Mouse (Mus musculus) kidney, adult 2 months (tissue): Measurements from ENCODE around the gene Ndufb2. TPM values are rescaled to one million over a fixed set of nuclear protein-coding genes. Genes with fewer than 3 reads are reported as not detected.

Experiments used
- DNase-seq: peaks from one replicate; pipeline ENCODE4 v3.0.0; 2021
- H3K27ac ChIP-seq: fragments of 200-500 bp; 2 replicates; pipeline ENCODE4 v1.5.1; 2012; ENCODE audit warnings: low read depth, low read length, control low read depth, inconsistent platforms; ENCODE audit not compliant: insufficient read depth
- H3K27me3 ChIP-seq: fragments of 200-500 bp; replicated peaks from 2 replicates; pipeline ENCODE4 v1.6.1; 2012; ENCODE audit warnings: mild to moderate bottlenecking, moderate library complexity, low read length, inconsistent platforms; ENCODE audit not compliant: control insufficient read depth, insufficient read depth
- H3K36me3 ChIP-seq: fragments of 200-500 bp; 2 replicates; pipeline ENCODE4 v1.6.1; 2012; ENCODE audit warnings: mild to moderate bottlenecking, moderate library complexity, low read length, inconsistent platforms; ENCODE audit not compliant: control insufficient read depth, insufficient read depth
- H3K4me1 ChIP-seq: fragments of 200-500 bp; 2 replicates; pipeline ENCODE4 v1.6.1; 2011; ENCODE audit warnings: low read length; ENCODE audit not compliant: control insufficient read depth, insufficient read depth
- H3K4me3 ChIP-seq: fragments of 200-500 bp; 2 replicates; pipeline ENCODE4 v1.5.1; 2011; ENCODE audit warnings: mild to moderate bottlenecking, low read depth, low read length, control low read depth; ENCODE audit not compliant: insufficient read depth
- CTCF ChIP-seq: fragments of 200-500 bp; conservative IDR thresholded peaks from 2 replicates; pipeline ENCODE4 v1.5.1; 2011; ENCODE audit warnings: low read depth, mild to moderate bottlenecking, control low read depth, low read length, moderate library complexity, mixed read lengths; ENCODE audit not compliant: insufficient read depth, insufficient read length
- POLR2A ChIP-seq: fragments of 200-500 bp; IDR thresholded peaks from one replicate; pipeline ENCODE4 v1.6.1; 2011; ENCODE audit warnings: low read depth, low read length, control low read depth
- WGBS: fragments of 180-500 bp; shearing (Covaris S2); methylation state at CpG from one replicate; pipeline ENCODE4 v1.1.7; 2018; 5-methylcytosine and 5-hydroxymethylcytosine counted together
- polyA plus RNA-seq: library from polyadenylated mRNA; depleted of rRNA; stranded (reverse); fragments of >200 nt; gene quantifications from 2 replicates; pipeline ENCODE4 v1.2.3, GENCODE M21; 2012

The Ndufb2 gene
- polyA plus RNA-seq, 1 experiment = 513 TPM

- no peaks in the 10 kb centered on the region for H3K27me3 ChIP-seq
- H3K27ac ChIP-seq = no peak overlapping the region
- no peaks in the 10 kb centered on the region for H3K36me3 ChIP-seq
- TF ChIP-seq CTCF (peak; percentile 56), POLR2A (no peak)
- WGBS = 13% methylated on average over 5 of the region's 5 CpGs
- peak; percentile 57 for DNase-seq
- no peak overlapping the region for H3K4me3 ChIP-seq
- no peaks in the 10 kb centered on the region for H3K4me1 ChIP-seq
Measured at GRCm38 (mm10) chr6:39567528-39567927, 24.8 kb upstream of the Ndufb2 start.

GRCm38 (mm10) chr6:39570426-39570825, 21.9 kb upstream of the Ndufb2 start:
- TF ChIP-seq POLR2A (no peak), CTCF (no peak)
- Histone ChIP-seq H3K4me3 (no peak overlapping the region), H3K27me3 (no peaks in the 10 kb centered on the region), H3K27ac (no peak overlapping the region), H3K4me1 (no peaks in the 10 kb centered on the region; the same call in 1 of the 2 replicates), H3K36me3 (no peaks in the 10 kb centered on the region)
- WGBS = 36% methylated on average over 3 of the region's 3 CpGs
- no peak for DNase-seq

- under 1% methylated on average over 49 of the region's 49 CpGs for WGBS
- Histone ChIP-seq H3K4me3 (peak within 1 kb of the TSS; percentile 85), H3K27me3 (no peaks in the 10 kb centered on the region), H3K4me1 (no peaks in the 10 kb centered on the region; the same call in 1 of the 2 replicates), H3K27ac (peak within 1 kb of the TSS; percentile 29), H3K36me3 (peaks cover 1% of the 10 kb centered on the region)
- TF ChIP-seq POLR2A = no peak
- no peak for TF ChIP-seq CTCF
- peak; percentile 89 for DNase-seq
Measured at GRCm38 (mm10) chr6:39573791-39574554, 18.4 kb upstream of the Ndufb2 start, which contains the start of gene Adck2. TSS of gene Adck2 (plus strand) at chr6:39573873.

GRCm38 (mm10) chr6:39574555-39574869, 17.9 kb upstream of the Ndufb2 start:
- Histone ChIP-seq H3K36me3 (peaks cover 1% of the 10 kb centered on the region), H3K4me1 (no peaks in the 10 kb centered on the region; the same call in 1 of the 2 replicates), H3K27ac (no peak overlapping the region; the same call in 1 of the 2 replicates), H3K27me3 (no peaks in the 10 kb centered on the region), H3K4me3 (peak overlapping the region; percentile 85)
- TF ChIP-seq POLR2A (no peak), CTCF (no peak)
- peak; percentile 34 for DNase-seq
- WGBS = 26% methylated on average over 10 of the region's 10 CpGs

- no peak for TF ChIP-seq CTCF
- TF ChIP-seq POLR2A = no peak
- H3K4me3 ChIP-seq = peak overlapping the region; percentile 85
- DNase-seq = no peak
- 51% methylated on average over 7 of the region's 7 CpGs for WGBS
- H3K4me1 ChIP-seq = no peaks in the 10 kb centered on the region; the same call in 1 of the 2 replicates
- H3K36me3 ChIP-seq = peaks cover 1% of the 10 kb centered on the region
- no peak overlapping the region for H3K27ac ChIP-seq
- no peaks in the 10 kb centered on the region for H3K27me3 ChIP-seq
Measured at GRCm38 (mm10) chr6:39574951-39575350, 17.4 kb upstream of the Ndufb2 start.

GRCm38 (mm10) chr6:39579552-39579951, 12.8 kb upstream of the Ndufb2 start:
- peaks cover 4% of the 10 kb centered on the region for H3K36me3 ChIP-seq
- TF ChIP-seq CTCF (no peak), POLR2A (no peak)
- 80% methylated on average over 7 of the region's 7 CpGs for WGBS

GRCm38 (mm10) chr6:39580558-39580957, 11.8 kb upstream of the Ndufb2 start:
- Histone ChIP-seq H3K27ac (no peak overlapping the region), H3K27me3 (no peaks in the 10 kb centered on the region), H3K36me3 (peaks cover 4% of the 10 kb centered on the region), H3K4me1 (no peaks in the 10 kb centered on the region), H3K4me3 (no peak overlapping the region)
- TF ChIP-seq POLR2A = no peak
- TF ChIP-seq CTCF = no peak
- DNase-seq = no peak
- WGBS = 89% methylated on average over 1 of the region's 2 CpGs

More at GRCm38 (mm10) chr6:39579552-39579951, 12.8 kb upstream of the Ndufb2 start:
- H3K27ac ChIP-seq = no peak overlapping the region
- no peak overlapping the region for H3K4me3 ChIP-seq
- DNase-seq = no peak
- no peaks in the 10 kb centered on the region; the same call in 1 of the 2 replicates for H3K4me1 ChIP-seq
- no peaks in the 10 kb centered on the region for H3K27me3 ChIP-seq
